Mouse (Mus musculus): ENCODE results near the gene Cdc42se1. TPM values are rescaled to one million over a fixed set of nuclear protein-coding genes. Genes with fewer than 3 reads are reported as not detected.
A peak's percentile ranks its signal among the peaks of the same experiment; 100 is the strongest.

The Cdc42se1 gene
- polyA plus RNA-seq, 1 experiment = 156 TPM

DNA sequence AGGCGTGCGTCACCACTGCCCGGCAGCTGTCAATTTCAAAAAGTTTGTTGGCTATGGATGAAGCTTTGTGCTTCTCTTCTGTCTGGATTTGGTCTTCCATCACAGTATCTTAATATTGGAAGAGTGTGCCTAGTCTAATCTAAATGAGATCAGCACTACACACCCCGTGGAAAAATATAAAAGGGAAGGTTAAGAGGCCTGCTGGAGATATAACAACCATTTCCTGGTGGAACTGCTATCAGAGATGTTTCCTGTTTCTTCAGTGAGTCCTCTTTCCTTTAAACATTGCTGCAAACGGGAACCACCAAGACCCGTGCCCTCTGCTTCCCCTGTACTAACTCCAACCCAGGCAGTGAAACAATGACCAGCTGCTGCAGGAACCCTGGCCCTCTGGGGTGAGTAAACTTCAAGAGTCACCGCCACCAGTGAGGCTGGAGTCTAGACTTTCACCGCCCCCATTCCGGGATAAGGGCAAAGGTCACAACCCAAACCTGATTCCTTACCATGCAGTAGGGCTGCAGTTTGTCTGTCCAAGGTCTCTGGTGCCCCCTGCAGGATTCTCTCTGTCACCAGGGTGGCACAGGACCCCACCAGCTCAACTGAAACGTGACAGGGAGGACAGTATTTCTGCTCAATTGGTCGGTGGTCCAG lies 34.7 kb downstream of the Cdc42se1 start:
- DNase-seq = peak; percentile 84
- no peak overlapping the region for H3K27ac ChIP-seq (ENCODE audit: control insufficient read depth, insufficient read depth, low read length)
- H3K27me3 ChIP-seq (ENCODE audit: control insufficient read depth, insufficient read depth, low read length) = no peaks in the 10 kb centered on the region
- TF ChIP-seq POLR2A (IDR thresholded peaks at IDR 0.05; ENCODE audit: control insufficient read depth, extremely low read depth, insufficient read depth, low read length, poor library complexity) (no peak), CTCF (IDR thresholded peaks at IDR 0.05; ENCODE audit: borderline replicate concordance, control insufficient read depth, extremely low read depth, insufficient read depth, low read length, poor library complexity) (peak; percentile 80; the same call in 1 of the 2 replicates)
- H3K4me1 ChIP-seq (replicated peaks; ENCODE audit: control insufficient read depth, insufficient read depth, low read length) = no peaks in the 10 kb centered on the region
- H3K36me3 ChIP-seq (ENCODE audit: control insufficient read depth, insufficient read depth, low read length) = peaks cover under 1% of the 10 kb centered on the region
- H3K4me3 ChIP-seq (ENCODE audit: control insufficient read depth, insufficient read depth, low read length) = no peak overlapping the region
- 61% methylated on average over 11 of the region's 11 CpGs for WGBS

- 96% methylated on average over 1 of the region's 1 CpGs for WGBS
Measured at GRCm38 (mm10) chr3:95264724-95265123, 36.2 kb downstream of the Cdc42se1 start.

GRCm38 (mm10) chr3:95266052-95266451 lies 37.5 kb downstream of the Cdc42se1 start:
- no peaks in the 10 kb centered on the region for H3K36me3 ChIP-seq (ENCODE audit: control insufficient read depth, insufficient read depth, low read length)
- 98% methylated on average over 3 of the region's 3 CpGs for WGBS
- TF ChIP-seq POLR2A (IDR thresholded peaks at IDR 0.05; ENCODE audit: control insufficient read depth, extremely low read depth, insufficient read depth, low read length, poor library complexity) (no peak), CTCF (IDR thresholded peaks at IDR 0.05; ENCODE audit: borderline replicate concordance, control insufficient read depth, extremely low read depth, insufficient read depth, low read length, poor library complexity) (no peak)

More at GRCm38 (mm10) chr3:95264724-95265123, 36.2 kb downstream of the Cdc42se1 start:
- H3K4me1 ChIP-seq (replicated peaks; ENCODE audit: control insufficient read depth, insufficient read depth, low read length) = no peaks in the 10 kb centered on the region
- DNase-seq = no peak
- TF ChIP-seq CTCF (IDR thresholded peaks at IDR 0.05; ENCODE audit: borderline replicate concordance, control insufficient read depth, extremely low read depth, insufficient read depth, low read length, poor library complexity) (no peak), POLR2A (IDR thresholded peaks at IDR 0.05; ENCODE audit: control insufficient read depth, extremely low read depth, insufficient read depth, low read length, poor library complexity) (no peak)
- no peaks in the 10 kb centered on the region for H3K27me3 ChIP-seq (ENCODE audit: control insufficient read depth, insufficient read depth, low read length)
- H3K4me3 ChIP-seq (ENCODE audit: control insufficient read depth, insufficient read depth, low read length) = no peak overlapping the region
- H3K27ac ChIP-seq (ENCODE audit: control insufficient read depth, insufficient read depth, low read length) = no peak overlapping the region
- no peaks in the 10 kb centered on the region for H3K36me3 ChIP-seq (ENCODE audit: control insufficient read depth, insufficient read depth, low read length)

GRCm38 (mm10) chr3:95267855-95268254 lies 39.3 kb downstream of the Cdc42se1 start:
- H3K27me3 ChIP-seq (ENCODE audit: control insufficient read depth, insufficient read depth, low read length) = no peaks in the 10 kb centered on the region
- no peak for TF ChIP-seq CTCF (IDR thresholded peaks at IDR 0.05; ENCODE audit: borderline replicate concordance, control insufficient read depth, extremely low read depth, insufficient read depth, low read length, poor library complexity)
- TF ChIP-seq POLR2A (IDR thresholded peaks at IDR 0.05; ENCODE audit: control insufficient read depth, extremely low read depth, insufficient read depth, low read length, poor library complexity) = no peak
- H3K4me1 ChIP-seq (replicated peaks; ENCODE audit: control insufficient read depth, insufficient read depth, low read length) = no peaks in the 10 kb centered on the region
- H3K36me3 ChIP-seq (ENCODE audit: control insufficient read depth, insufficient read depth, low read length) = no peaks in the 10 kb centered on the region
- no peak overlapping the region for H3K27ac ChIP-seq (ENCODE audit: control insufficient read depth, insufficient read depth, low read length)
- H3K4me3 ChIP-seq (ENCODE audit: control insufficient read depth, insufficient read depth, low read length) = no peak overlapping the region
- DNase-seq = no peak

More at GRCm38 (mm10) chr3:95266052-95266451, 37.5 kb downstream of the Cdc42se1 start:
- H3K27ac ChIP-seq (ENCODE audit: control insufficient read depth, insufficient read depth, low read length) = no peak overlapping the region
- no peaks in the 10 kb centered on the region for H3K27me3 ChIP-seq (ENCODE audit: control insufficient read depth, insufficient read depth, low read length)
- DNase-seq = no peak
- no peaks in the 10 kb centered on the region for H3K4me1 ChIP-seq (replicated peaks; ENCODE audit: control insufficient read depth, insufficient read depth, low read length)
- H3K4me3 ChIP-seq (ENCODE audit: control insufficient read depth, insufficient read depth, low read length) = no peak overlapping the region

- TF ChIP-seq CTCF (IDR thresholded peaks at IDR 0.05; ENCODE audit: borderline replicate concordance, control insufficient read depth, extremely low read depth, insufficient read depth, low read length, poor library complexity) (no peak), POLR2A (IDR thresholded peaks at IDR 0.05; ENCODE audit: control insufficient read depth, extremely low read depth, insufficient read depth, low read length, poor library complexity) (no peak)
- Histone ChIP-seq H3K27ac (ENCODE audit: control insufficient read depth, insufficient read depth, low read length) (no peak overlapping the region), H3K36me3 (ENCODE audit: control insufficient read depth, insufficient read depth, low read length) (no peaks in the 10 kb centered on the region), H3K4me3 (ENCODE audit: control insufficient read depth, insufficient read depth, low read length) (no peak overlapping the region), H3K4me1 (replicated peaks; ENCODE audit: control insufficient read depth, insufficient read depth, low read length) (no peaks in the 10 kb centered on the region), H3K27me3 (ENCODE audit: control insufficient read depth, insufficient read depth, low read length) (no peaks in the 10 kb centered on the region)
- WGBS = 96% methylated on average over 5 of the region's 5 CpGs
- no peak for DNase-seq
Measured at GRCm38 (mm10) chr3:95269789-95270188, 41.3 kb downstream of the Cdc42se1 start.

GRCm38 (mm10) chr3:95270766-95271364 lies 42.3 kb downstream of the Cdc42se1 start:
- no peak overlapping the region for H3K4me3 ChIP-seq (ENCODE audit: control insufficient read depth, insufficient read depth, low read length)
- no peaks in the 10 kb centered on the region for H3K4me1 ChIP-seq (replicated peaks; ENCODE audit: control insufficient read depth, insufficient read depth, low read length)
- 96% methylated on average over 12 of the region's 12 CpGs for WGBS
- H3K27ac ChIP-seq (ENCODE audit: control insufficient read depth, insufficient read depth, low read length) = no peak overlapping the region
- H3K27me3 ChIP-seq (ENCODE audit: control insufficient read depth, insufficient read depth, low read length) = no peaks in the 10 kb centered on the region
- TF ChIP-seq CTCF (IDR thresholded peaks at IDR 0.05; ENCODE audit: borderline replicate concordance, control insufficient read depth, extremely low read depth, insufficient read depth, low read length, poor library complexity) (no peak), POLR2A (IDR thresholded peaks at IDR 0.05; ENCODE audit: control insufficient read depth, extremely low read depth, insufficient read depth, low read length, poor library complexity) (no peak)
- DNase-seq = no peak
- H3K36me3 ChIP-seq (ENCODE audit: control insufficient read depth, insufficient read depth, low read length) = no peaks in the 10 kb centered on the region

Data from thymus, adult 2 months (tissue).